Mouse (Mus musculus) thymus, postnatal 14 days (tissue): ENCODE data around the gene Thsd4.

ENCODE experiments used
- DNase-seq: peaks from one replicate; pipeline ENCODE4 v3.0.0; 2021

Thsd4 gene

DNA sequence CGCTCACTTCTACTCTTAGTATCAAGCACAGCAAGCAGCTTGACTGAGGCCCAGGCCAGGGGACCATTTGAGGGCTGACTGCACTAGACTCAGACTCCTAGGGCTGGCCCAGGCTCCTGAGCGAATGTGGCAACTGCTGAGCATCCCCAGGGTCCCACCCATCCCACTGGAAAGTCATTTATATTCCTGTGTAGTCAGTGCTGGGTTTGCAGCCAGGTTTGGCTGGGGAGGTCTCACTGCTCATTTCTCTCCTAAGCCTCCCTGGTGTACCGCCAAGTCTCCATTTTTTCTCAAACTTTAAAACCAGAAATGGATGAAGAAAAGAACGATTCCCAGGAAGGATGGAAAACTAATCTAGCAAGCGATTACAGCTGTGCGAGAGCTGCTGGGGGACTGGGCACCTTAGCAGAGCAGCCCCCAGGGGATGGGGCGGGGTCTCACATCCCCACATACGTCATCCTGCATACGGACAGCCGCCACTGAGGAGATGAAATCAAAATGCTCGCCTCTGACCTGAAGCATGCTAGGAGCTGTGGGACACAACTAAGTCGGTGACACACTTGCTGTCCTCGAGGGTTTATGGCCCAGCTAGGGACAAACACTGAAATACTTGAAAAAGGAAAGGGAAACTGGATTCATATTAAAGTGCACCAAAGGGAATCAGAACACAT is 67.3 kb downstream of the Thsd4 start:
- DNase-seq, result no peak

DNA sequence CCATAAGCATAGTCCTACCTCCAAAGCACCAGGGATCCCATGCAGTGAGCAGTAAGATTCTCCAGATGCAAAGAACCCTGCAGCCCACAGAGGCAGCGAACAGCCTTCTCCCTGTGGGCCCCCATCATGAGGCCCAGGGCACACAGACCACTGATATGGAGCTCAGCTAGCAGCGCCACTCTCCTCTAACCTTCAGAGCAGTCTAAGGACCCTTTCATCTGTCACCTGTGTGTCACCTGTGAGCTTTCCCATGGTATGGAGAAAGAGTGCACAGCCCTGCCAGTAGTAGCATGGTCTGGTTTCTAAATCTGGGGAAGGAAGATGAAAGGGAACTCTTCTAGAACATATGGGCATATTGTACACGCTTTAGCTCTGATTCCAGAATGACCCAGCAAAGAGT is 72.3 kb downstream of the Thsd4 start:
- DNase-seq, result no peak

DNA sequence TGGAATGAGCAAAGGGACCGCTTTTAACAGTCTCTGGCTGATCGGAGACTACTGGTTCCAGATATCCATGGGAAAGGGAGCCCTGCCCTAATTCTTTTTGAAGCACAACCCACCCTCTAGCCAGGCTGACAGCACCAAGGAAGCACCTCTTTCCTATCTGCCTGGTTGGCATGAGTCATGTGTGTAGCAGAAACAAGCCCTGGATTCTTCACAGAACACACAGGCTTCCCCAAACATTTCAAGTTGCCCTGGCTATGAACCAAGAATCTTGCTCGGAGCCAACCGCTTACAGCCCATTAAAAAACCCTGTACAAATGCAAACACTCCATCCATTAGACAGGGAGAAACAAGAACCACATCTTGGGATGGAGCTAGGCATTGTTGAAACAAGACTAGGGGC is 76.0 kb downstream of the Thsd4 start:
- DNase-seq, result no peak

DNA sequence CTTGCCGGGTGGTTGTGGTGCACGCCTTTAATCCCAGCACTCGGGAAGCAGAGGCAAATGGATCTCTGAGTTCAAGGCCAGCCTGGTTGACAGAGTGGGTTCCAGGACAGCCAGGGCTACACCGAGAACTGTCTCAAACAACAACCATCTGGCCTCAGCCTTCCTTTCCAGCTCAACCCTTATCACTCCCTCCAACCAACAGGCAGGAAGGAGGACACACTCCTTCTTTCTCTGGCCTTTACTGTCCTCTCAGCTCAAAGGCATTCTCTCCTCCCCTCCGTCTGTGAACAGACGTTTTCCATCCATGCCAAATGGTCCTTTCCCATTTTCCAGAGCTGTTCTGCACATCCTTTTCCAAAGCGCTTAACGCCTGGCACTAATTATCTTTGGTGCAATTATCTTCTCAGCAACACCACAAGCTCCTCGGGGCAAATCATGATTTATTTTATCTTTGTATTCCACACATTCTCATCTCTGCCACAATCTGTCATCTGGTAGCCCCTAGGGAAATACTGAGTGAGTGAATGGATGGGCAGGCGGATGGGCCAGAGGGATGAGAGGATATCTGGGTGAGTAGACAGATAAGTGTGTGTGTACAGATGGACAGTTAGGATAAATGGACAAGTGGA is 80.5 kb downstream of the Thsd4 start:
- no peak for DNase-seq

DNA sequence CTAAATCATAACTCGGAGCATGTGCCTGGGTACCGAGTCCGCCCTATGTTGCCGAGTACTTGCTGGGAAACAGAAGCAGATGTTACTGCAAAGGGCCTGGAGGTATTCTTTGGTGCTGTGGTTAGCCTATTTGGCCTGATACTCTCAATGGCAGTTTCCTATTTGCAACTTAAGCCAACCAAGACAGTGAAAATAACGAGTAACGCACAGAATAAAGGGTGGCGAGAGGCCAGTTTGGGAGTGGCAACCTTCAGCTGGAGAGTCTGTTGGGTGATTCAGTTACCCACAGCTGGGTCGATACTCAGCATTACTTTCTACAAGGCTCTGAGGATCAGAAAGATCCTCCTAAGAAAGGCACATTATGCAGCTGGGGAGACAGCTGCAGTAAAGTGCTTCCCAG is 81.3 kb downstream of the Thsd4 start:
- no peak for DNase-seq

DNA sequence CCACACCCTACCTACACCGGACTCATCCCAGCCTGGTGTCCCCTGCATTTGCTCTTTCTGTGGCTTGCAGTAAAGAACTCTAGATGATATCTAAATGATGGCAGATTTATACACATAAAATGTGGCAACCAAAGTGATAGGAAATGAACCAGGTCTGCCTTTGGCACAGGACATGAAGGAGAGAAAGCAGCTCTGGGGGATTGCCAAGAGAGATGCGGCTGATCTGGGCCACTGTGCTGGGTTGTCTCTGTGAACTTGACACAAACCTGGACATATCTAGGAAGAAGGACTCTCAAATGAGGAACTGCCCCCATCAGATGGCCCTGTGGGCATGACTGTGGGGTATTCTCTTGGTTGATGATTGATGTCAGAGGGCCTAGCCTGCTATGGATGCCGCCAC is 85.6 kb downstream of the Thsd4 start:
- DNase-seq, result no peak

DNA sequence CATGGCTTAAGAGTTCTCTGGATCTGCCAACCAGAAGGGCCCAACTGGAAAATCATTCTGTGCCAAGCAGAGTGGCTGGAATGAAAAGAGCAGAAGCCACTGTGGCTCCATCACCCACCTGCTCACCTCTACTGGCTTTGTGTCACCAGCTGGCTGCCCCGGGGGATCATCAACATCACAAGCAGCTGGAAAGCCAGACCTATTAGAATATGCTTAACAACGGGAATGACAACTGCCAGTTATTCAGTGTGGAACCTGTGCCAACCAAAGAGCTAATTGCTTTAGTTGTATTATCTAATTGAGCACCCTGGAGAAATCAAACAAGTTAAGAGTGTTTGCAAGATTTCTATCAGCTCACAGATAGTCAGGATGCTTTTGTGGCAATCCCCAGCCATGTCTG is 87.8 kb downstream of the Thsd4 start:
- no peak for DNase-seq

DNA sequence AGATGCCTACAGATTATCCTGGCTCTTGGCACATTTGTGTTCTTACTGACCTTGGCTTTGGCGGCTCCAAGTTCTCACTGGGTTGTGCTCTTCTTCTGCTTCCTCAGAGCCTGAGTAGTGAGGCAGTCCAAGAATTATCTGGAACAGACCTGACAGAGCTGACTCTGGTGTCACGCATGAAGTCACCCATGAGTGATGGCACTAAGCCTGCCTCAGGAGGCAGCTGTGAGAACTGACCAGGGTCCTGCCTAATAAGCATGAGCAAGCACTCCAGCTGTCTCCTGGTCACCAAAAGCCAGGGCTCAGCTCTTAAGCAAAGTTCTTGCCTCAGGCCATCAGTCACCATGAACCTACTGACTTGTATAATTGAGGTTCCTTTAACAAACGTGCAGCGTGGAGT is 89.9 kb downstream of the Thsd4 start:
- no peak for DNase-seq

DNA sequence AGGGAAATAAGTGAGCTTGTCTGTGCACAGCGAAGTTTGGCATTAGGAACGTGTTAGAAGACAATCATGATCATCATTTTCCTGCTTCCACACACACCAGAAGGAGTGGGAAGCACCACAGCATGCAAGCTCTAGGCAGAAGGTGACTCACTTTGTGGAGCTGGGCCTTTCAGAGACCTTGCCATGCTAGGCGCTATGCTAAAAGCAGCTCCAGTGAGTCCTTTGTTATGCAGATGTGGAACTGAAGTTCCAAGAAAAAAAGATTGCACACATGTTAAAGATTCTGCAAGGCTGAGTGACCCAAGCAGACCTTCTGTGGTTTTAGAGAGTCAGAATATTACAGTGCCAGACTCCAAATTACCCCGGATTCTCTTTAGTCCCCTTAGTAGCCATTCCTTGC is 91.8 kb downstream of the Thsd4 start:
- DNase-seq, result no peak

DNA sequence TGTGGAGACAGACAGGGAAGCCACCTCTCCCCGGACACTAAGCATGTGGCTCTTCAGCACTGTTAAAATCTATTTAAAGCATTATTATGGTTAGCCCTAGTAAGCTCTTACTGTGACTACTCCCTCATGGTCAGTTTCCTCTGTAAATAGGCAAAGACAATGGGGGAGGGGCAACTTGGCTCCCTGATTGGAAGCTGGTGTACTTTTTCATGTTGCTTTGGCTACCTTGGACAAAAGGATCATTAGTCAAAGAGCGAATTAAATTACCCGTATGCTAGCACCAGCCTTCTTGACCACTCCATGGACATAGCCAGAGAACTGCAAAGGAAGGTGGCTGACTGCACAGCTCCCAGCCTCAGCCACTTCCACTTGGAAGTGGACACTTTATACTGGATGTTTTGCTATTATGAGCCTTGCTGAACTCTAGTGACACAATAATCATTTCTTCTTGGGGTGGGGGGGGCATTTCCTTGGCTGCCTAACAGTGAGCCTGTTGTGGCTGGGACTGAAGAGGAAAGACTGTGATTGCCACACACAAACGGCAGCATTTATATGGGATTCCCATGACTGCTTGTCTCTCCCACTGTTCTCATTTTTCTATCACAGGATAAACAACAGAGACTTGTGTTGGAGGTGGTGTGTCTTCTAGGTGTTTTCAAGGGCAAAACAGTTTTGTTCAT is 107.6 kb downstream of the Thsd4 start:
- DNase-seq, result no peak

DNA sequence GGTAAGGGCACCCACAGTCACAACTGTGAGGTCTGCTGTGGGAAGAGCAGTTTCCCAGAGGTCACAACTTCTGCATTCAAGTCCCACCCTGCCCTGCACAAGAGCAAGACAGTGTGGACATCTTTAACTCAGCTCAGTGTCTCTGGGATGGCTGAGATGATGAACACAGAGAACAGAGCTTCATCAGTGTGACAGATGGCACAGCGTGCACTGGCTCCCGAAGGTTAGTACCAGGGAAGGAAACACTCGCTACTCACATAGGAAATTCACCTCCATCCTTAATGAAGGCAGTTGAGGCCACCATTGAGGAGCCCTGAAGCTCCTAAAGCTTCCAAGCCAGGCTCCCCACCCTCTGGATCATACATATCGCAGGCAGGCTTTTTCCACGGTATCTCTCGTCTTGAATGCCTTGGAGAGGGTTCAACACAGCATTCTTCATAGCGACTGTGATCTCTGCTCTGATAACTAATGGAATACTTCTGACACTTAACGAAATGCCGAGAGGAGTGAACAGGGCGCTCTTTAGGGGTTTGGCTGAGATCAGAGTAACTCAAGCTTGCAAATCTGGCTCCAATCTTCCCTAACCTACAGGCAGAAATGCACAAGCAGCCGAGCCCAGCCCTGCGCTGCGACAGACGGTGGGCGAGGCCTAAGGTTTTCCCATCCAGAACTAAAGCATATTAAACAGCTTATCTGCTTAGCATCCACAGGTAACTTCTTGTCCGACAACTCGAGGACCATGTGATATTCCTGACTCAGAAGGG is 110.8 kb downstream of the Thsd4 start:
- no peak for DNase-seq

DNA sequence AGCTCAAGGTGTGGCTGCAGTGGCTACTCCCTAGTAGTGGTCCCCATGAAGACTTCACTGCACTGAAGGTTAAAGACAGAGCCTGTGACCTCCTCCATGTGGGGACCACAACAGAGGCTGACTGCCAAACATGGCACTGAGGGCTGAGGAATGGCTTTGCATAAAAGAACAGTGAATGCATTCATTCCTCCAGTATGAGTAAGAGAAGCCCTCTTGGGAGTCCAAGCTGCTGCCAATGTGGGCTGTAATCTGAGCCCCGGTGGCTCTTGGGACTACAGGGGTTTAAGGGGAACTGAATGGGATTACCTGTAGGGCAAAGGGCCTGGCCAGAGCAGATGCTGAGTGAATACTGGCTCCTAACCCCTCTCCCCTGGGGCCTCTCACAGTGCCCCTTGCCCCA is 114.5 kb downstream of the Thsd4 start:
- no peak for DNase-seq

DNA sequence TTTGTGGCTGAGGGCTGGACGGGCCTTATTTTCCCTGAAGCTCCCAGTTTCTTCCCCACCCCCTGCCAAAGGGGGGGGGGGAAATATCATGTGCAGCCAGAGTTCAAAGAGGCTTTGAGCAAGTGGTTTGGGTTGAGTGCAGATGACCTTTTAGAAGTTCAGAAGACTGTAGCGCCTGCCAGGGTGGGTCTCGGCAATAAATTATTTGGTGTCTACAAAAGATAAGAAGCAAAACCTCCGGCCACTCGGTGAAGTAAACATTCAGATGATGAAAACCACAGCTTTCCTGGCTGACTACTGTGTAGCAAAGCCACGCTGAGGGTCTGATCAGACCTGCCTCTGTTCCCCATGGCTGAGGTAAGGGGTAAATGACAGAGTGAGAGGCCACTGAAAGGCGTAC is 116.1 kb downstream of the Thsd4 start:
- DNase-seq, result no peak

DNA sequence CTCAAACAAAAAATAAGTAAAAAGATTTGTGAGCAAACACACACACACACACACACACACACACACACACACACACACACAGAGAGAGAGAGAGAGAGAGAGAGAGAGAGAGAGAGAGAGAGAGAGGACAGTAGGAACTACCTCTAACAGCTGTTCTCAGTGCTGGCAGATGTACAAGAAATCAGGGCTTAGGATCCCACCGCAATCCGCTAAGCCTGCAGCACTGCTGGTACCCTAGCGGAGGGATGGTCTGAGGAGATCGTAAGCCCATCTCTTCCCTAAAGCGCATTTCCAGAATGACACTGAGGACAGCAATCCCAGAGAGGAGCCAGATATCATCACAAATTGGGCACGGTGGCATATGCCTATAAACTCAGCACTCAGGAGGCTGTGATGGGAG is 119.2 kb downstream of the Thsd4 start:
- no peak for DNase-seq

DNA sequence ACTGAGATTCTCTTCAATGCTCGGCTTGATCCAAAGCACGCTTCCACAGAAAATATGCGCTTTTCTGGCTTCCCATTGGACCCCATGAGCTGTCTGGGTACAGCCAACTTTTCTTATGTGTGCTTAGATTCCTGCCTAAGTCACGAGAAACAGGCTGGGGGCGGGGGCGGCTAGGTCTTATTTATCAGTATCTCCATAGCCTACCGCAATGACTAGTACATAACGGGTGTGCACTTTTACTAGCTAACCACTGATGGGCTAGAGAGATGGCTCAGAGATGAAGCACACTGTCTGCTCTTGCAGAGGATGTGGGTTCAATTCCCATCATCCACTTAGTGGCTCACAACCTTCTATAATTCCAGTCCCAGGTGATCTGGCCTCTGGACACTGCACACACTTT is 121.8 kb downstream of the Thsd4 start:
- DNase-seq, result no peak

DNA sequence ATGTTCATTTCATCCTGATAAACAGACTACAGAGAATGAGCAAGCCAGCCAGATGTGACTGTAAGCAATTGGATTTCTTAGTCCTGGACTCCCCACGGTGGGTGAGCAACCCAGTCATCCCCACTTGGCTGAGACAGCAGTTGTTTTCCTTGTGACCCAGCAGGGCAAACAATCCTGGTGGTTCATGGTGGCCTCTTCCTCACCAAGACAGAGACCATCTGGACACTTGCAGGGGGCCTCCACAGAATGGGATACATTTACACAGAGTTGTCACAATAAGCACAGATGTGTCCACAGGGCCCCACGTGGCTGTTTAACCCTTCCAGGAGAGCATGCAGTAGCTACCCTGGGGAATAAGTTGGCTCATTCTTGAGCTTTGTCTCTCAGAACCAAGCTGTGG is 123.8 kb downstream of the Thsd4 start:
- DNase-seq, result no peak

DNA sequence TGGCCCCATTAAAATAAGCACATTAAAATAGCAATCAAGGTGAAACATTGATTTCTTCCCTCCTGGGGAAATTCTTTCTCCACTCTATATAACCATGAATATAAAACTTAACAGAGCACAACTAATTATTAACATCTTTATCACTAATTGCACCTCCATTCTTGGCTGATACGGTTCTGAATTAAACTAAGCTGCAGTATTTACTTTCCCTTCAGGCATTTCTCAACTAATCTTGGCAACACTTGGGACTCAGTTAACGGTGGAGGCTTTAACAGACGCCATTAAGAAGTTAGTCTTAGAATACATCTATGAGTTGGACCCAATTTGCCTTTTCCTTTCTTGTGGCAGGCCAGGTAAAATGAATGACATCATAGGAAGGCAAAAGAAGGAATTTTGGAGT is 125.8 kb downstream of the Thsd4 start:
- no peak for DNase-seq

DNA sequence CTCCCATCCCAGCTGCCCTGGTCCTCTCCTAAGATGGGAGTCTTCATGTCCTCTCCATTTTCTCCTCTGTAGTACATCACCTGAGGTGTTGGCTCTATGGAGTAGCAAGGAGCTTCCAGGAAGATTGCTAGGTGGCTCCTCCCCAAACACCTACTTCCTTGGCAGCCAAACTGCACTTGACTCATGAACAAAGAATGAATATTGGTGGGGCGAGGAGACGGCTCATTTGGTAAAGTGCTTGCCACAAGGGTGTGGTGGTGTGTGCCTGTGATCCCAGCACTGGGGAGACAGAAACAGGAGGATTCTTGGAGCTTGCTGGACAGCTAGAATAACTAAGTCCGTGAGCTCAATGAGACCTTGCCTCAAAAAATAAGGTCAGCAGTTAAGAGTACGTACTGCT is 128.9 kb downstream of the Thsd4 start:
- DNase-seq, result no peak

DNA sequence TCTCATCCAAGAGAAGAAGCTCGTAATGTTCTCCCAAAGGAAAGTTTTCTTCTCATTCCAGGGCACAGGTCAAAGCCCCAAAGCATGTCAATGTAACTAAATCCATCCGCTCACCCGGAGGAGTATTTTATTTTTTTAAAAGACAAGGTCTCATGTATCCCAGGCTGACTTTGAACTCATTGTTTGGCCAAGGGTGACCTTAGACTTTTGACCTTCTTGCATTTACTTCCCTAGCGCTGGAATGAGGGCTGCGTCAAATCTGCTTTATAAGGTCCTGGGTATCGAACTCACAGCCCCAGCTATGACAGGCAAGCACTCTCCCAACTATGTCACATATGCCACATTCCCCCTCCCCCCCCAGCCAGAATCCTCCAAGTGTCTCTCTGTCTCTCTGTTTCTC is 137.1 kb downstream of the Thsd4 start:
- no peak for DNase-seq

DNA sequence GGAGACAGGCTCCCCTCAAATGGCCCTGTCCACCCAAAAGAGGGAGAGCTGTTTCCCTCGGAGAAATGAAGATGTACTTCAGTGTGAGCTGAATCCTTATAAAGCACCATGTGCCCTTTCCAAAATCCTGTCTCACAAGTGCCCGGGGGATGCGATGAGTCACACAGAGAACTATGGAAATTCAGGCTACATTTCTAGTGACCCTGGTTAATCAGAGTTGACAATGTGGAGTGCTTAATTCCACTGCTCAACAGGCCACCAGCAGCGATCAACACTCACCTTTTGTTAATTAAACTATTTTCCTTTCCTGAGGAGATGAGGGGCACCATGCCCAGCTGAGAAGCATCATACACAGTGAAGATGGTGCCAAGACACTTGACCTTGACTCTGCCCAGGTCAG is 138.9 kb downstream of the Thsd4 start:
- DNase-seq, result no peak

DNA sequence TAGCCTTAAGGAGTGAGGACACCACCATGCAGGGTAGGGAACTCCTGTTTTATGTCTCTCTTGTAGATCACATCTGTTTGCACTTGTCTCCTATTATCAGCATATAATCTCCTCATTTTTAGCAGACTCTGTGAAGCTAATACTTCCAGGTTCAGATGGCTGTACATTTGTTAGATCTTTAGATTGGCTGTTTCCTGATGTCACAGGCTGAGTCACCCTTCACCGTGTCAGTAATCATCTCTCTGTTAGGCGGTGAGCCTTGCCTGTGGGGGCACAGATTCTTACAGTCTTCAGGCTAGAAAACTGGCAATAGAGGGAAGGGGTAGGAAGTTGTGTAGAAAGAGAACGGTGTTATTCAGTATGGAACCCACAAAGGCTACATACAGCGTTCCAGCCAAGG is 139.3 kb downstream of the Thsd4 start:
- no peak for DNase-seq

DNA sequence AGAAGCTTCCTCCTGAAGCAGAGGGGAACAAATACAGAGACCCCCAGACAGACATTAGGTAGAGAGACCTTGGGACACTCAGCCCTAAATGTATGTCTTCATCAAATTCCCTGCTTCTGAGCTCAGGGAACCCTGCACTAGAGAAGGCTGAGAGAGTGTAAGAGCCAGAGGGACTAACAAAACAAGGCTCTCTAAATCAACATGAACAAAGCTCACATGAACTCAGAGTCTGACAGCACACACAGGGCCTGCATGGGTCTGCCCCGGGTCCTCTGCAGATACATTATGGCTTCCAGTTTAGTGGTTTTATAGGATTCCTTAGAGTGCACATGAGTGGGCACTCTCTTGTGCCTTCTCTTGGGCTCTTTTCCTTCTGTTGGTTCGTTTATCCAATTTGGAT is 140.8 kb downstream of the Thsd4 start:
- no peak for DNase-seq

DNA sequence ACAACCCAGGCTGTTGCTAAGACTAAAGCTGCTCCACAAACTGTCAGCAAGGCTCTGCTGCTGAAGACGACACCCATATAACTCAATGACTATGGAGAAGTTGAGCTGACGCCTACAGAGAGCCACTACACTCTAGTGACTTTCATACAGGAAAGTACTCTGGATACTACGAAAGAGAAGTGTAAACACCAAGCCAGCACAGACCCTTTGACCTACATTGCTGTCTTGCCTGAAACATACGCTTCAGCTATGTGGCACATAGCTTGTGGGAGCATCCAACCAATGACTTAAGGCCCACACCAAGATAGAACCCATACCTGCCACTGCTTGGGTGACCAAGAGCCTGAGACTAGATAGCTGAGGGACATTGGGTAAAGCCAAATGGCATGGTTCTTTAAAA is 141.3 kb downstream of the Thsd4 start:
- DNase-seq, result no peak

DNA sequence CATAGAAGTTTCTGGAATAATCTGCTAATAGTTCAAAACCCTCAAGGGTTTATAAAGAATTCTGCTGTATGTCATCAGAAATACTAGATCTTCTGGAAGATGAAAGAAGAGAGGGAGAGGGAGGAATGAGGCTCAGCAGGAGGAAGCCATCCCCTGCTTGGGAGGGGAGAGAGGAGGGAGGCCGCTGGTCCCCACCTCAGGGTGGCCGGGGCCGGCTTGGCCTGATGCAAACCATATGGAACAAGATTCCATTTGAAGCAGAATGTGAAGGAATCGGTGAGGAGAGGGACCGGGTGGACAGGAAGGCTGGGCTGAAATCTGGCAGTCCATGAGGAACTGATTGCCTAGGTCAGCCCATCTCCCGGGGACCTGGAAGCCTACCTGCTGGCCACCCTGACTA is 143.6 kb downstream of the Thsd4 start:
- no peak for DNase-seq
